Mouse (Mus musculus): ENCODE data around the gene Gjb4.

DNA sequence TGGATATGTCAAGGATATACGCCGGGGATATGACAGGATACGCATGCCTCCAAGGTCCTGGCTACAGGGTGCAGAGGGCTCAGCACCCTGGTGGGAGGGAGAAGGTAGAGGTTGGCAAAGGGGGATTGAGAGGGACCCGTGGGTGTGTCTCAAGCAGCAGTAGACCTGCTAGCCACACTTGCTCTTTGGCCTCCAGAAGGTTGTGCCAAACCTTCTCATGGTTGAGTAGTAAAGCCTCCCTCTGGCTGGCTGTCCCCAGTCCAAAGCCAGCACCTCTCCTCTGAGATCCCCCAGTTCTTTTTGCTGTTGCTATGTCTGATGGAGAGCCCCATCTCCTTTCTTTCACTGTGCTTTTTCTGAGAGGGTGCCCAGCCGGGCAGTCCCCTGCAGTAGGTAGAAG is 28.6 kb downstream of the Gjb4 start:
- no peak for TF ChIP-seq GATA1 (IDR thresholded peaks at IDR 0.05; ENCODE audit: borderline replicate concordance, low read length)
- no peak for TF ChIP-seq TAL1 (conservative IDR thresholded peaks at IDR 0.05; ENCODE audit: low read depth, low read length)
- TF ChIP-seq CTCF (IDR thresholded peaks at IDR 0.05; ENCODE audit: low read depth, low read length): no peak
- no peak for TF ChIP-seq POLR2AphosphoS5 (IDR thresholded peaks at IDR 0.05; ENCODE audit: insufficient replicate concordance, low read depth, low read length)
